Mouse (Mus musculus): Measurements from ENCODE around the gene Glra2. TPM values are rescaled to one million over a fixed set of nuclear protein-coding genes. Genes with fewer than 3 reads are reported as not detected.
"Not testable (repeated sequence)": the region's sequence is repeated elsewhere in the genome, so short reads cannot be mapped to it uniquely, and the experiment has no call there.

Glra2 gene
- polyA plus RNA-seq (2014; fragmentation: Nextera tagmentation; extraction: Ambion mirVana), result 0.07 TPM in 1 of 2 replicates, not detected in the other

- ATAC-seq (ENCODE audit: insufficient number of reproducible peaks, insufficient read depth, low FRiP score, low read depth), result no peak
- Histone ChIP-seq H3K4me3 (ENCODE audit: low read depth, low read length) (peak within 1 kb of the TSS; percentile 14; the same call in 1 of the 2 replicates), H3K4me2 (replicated peaks; ENCODE audit: low read depth, low read length) (peak within 1 kb of the TSS; percentile 35), H3K27me3 (ENCODE audit: control insufficient read depth, insufficient read depth, low read length) (no peaks in the 10 kb centered on the region), H3K27ac (ENCODE audit: low read length) (no peak within 1 kb of the TSS), H3K36me3 (ENCODE audit: control insufficient read depth, insufficient read depth, low read length) (no peaks in the 10 kb centered on the region), H3K9me3 (ENCODE audit: control insufficient read depth, low read depth, low read length) (no peaks in the 10 kb centered on the region), H3K4me1 (ENCODE audit: control insufficient read depth, insufficient read depth, low read length) (no peaks in the 10 kb centered on the region), H3K9ac (replicated peaks; ENCODE audit: low read depth, low read length) (no peak within 1 kb of the TSS)
- WGBS, result 20% methylated on average over 12 of the region's 12 CpGs
Observed at GRCm38 (mm10) chrX:165326939-165327698, at the start of gene Glra2. TSS of gene Glra2 (minus strand) at chrX:165327393.

- no peaks in the 10 kb centered on the region for H3K4me1 ChIP-seq (ENCODE audit: control insufficient read depth, insufficient read depth, low read length)
- H3K27ac ChIP-seq (ENCODE audit: low read length), result no peak overlapping the region
- no peaks in the 10 kb centered on the region for H3K36me3 ChIP-seq (ENCODE audit: control insufficient read depth, insufficient read depth, low read length)
- ATAC-seq (ENCODE audit: insufficient number of reproducible peaks, insufficient read depth, low FRiP score, low read depth), result no peak
- no peak overlapping the region for H3K9ac ChIP-seq (replicated peaks; ENCODE audit: low read depth, low read length)
- WGBS, result 46% methylated on average over 1 of the region's 1 CpGs
- no peak overlapping the region for H3K4me3 ChIP-seq (ENCODE audit: low read depth, low read length)
- H3K4me2 ChIP-seq (replicated peaks; ENCODE audit: low read depth, low read length), result no peak overlapping the region
- H3K9me3 ChIP-seq (ENCODE audit: control insufficient read depth, low read depth, low read length), result no peaks in the 10 kb centered on the region
- no peaks in the 10 kb centered on the region for H3K27me3 ChIP-seq (ENCODE audit: control insufficient read depth, insufficient read depth, low read length)
Observed at GRCm38 (mm10) chrX:165362798-165363197, 35.6 kb upstream of the Glra2 start.

GRCm38 (mm10) chrX:165344611-165345010 lies 17.4 kb upstream of the Glra2 start:
- Histone ChIP-seq H3K36me3 (ENCODE audit: control insufficient read depth, insufficient read depth, low read length) (no peaks in the 10 kb centered on the region), H3K9ac (replicated peaks; ENCODE audit: low read depth, low read length) (no peak overlapping the region), H3K27me3 (ENCODE audit: control insufficient read depth, insufficient read depth, low read length) (no peaks in the 10 kb centered on the region), H3K4me3 (ENCODE audit: low read depth, low read length) (no peak overlapping the region), H3K27ac (ENCODE audit: low read length) (no peak overlapping the region), H3K4me1 (ENCODE audit: control insufficient read depth, insufficient read depth, low read length) (no peaks in the 10 kb centered on the region), H3K4me2 (replicated peaks; ENCODE audit: low read depth, low read length) (no peak overlapping the region), H3K9me3 (ENCODE audit: control insufficient read depth, low read depth, low read length) (no peaks in the 10 kb centered on the region)
- ATAC-seq (ENCODE audit: insufficient number of reproducible peaks, insufficient read depth, low FRiP score, low read depth), result no peak
- WGBS, result 83% methylated on average over 5 of the region's 5 CpGs

- Histone ChIP-seq H3K4me3 (ENCODE audit: low read depth, low read length) (peak overlapping the region; percentile 14; the same call in 1 of the 2 replicates), H3K9ac (replicated peaks; ENCODE audit: low read depth, low read length) (no peak overlapping the region), H3K4me1 (ENCODE audit: control insufficient read depth, insufficient read depth, low read length) (no peaks in the 10 kb centered on the region), H3K9me3 (ENCODE audit: control insufficient read depth, low read depth, low read length) (no peaks in the 10 kb centered on the region), H3K4me2 (replicated peaks; ENCODE audit: low read depth, low read length) (peak overlapping the region; percentile 35), H3K27ac (ENCODE audit: low read length) (no peak overlapping the region), H3K36me3 (ENCODE audit: control insufficient read depth, insufficient read depth, low read length) (no peaks in the 10 kb centered on the region), H3K27me3 (ENCODE audit: control insufficient read depth, insufficient read depth, low read length) (no peaks in the 10 kb centered on the region)
- no peak for ATAC-seq (ENCODE audit: insufficient number of reproducible peaks, insufficient read depth, low FRiP score, low read depth)
- 17% methylated on average over 9 of the region's 9 CpGs for WGBS
Observed at GRCm38 (mm10) chrX:165327699-165328333, 623 bp upstream of the Glra2 start.

GRCm38 (mm10) chrX:165193550-165193949 lies 133.6 kb downstream of the Glra2 start:
- Histone ChIP-seq H3K4me2 (replicated peaks; ENCODE audit: low read depth, low read length) (no peak overlapping the region), H3K36me3 (ENCODE audit: control insufficient read depth, insufficient read depth, low read length) (no peaks in the 10 kb centered on the region), H3K4me3 (ENCODE audit: low read depth, low read length) (no peak overlapping the region), H3K9ac (replicated peaks; ENCODE audit: low read depth, low read length) (no peak overlapping the region), H3K4me1 (ENCODE audit: control insufficient read depth, insufficient read depth, low read length) (no peaks in the 10 kb centered on the region), H3K27ac (ENCODE audit: low read length) (no peak overlapping the region), H3K9me3 (ENCODE audit: control insufficient read depth, low read depth, low read length) (no peaks in the 10 kb centered on the region), H3K27me3 (ENCODE audit: control insufficient read depth, insufficient read depth, low read length) (no peaks in the 10 kb centered on the region)
- 69% methylated on average over 1 of the region's 1 CpGs for WGBS
- ATAC-seq (ENCODE audit: insufficient number of reproducible peaks, insufficient read depth, low FRiP score, low read depth), result no peak

- no peak overlapping the region for H3K9ac ChIP-seq (replicated peaks; ENCODE audit: low read depth, low read length)
- WGBS, result 45% methylated on average over 1 of the region's 1 CpGs
- H3K9me3 ChIP-seq (ENCODE audit: control insufficient read depth, low read depth, low read length), result no peaks in the 10 kb centered on the region
- no peaks in the 10 kb centered on the region for H3K4me1 ChIP-seq (ENCODE audit: control insufficient read depth, insufficient read depth, low read length)
- no peak overlapping the region for H3K27ac ChIP-seq (ENCODE audit: low read length)
- no peaks in the 10 kb centered on the region for H3K36me3 ChIP-seq (ENCODE audit: control insufficient read depth, insufficient read depth, low read length)
- H3K4me2 ChIP-seq (replicated peaks; ENCODE audit: low read depth, low read length), result no peak overlapping the region
- ATAC-seq (ENCODE audit: insufficient number of reproducible peaks, insufficient read depth, low FRiP score, low read depth), result peak; percentile 46; the same call in 1 of the 2 replicates
- no peaks in the 10 kb centered on the region for H3K27me3 ChIP-seq (ENCODE audit: control insufficient read depth, insufficient read depth, low read length)
- no peak overlapping the region for H3K4me3 ChIP-seq (ENCODE audit: low read depth, low read length)
Observed at GRCm38 (mm10) chrX:165191170-165191569, 136.0 kb downstream of the Glra2 start.

GRCm38 (mm10) chrX:165182948-165183347 lies 144.2 kb downstream of the Glra2 start:
- not testable (repeated sequence) for ATAC-seq (ENCODE audit: insufficient number of reproducible peaks, insufficient read depth, low FRiP score, low read depth)

GRCm38 (mm10) chrX:165156549-165156948 lies 170.6 kb downstream of the Glra2 start:
- Histone ChIP-seq H3K9ac (replicated peaks; ENCODE audit: low read depth, low read length) (no peak overlapping the region), H3K36me3 (ENCODE audit: control insufficient read depth, insufficient read depth, low read length) (no peaks in the 10 kb centered on the region), H3K27ac (ENCODE audit: low read length) (no peak overlapping the region), H3K27me3 (ENCODE audit: control insufficient read depth, insufficient read depth, low read length) (no peaks in the 10 kb centered on the region), H3K4me2 (replicated peaks; ENCODE audit: low read depth, low read length) (no peak overlapping the region), H3K9me3 (ENCODE audit: control insufficient read depth, low read depth, low read length) (no peaks in the 10 kb centered on the region), H3K4me3 (ENCODE audit: low read depth, low read length) (no peak overlapping the region), H3K4me1 (ENCODE audit: control insufficient read depth, insufficient read depth, low read length) (no peaks in the 10 kb centered on the region)
- ATAC-seq (ENCODE audit: insufficient number of reproducible peaks, insufficient read depth, low FRiP score, low read depth), result no peak
- 98% methylated on average over 1 of the region's 1 CpGs for WGBS

More at GRCm38 (mm10) chrX:165182948-165183347, 144.2 kb downstream of the Glra2 start:
- 83% methylated on average over 2 of the region's 2 CpGs for WGBS
- not testable (repeated sequence) for H3K27ac ChIP-seq (ENCODE audit: low read length); H3K9ac ChIP-seq (replicated peaks; ENCODE audit: low read depth, low read length); H3K27me3 ChIP-seq (ENCODE audit: control insufficient read depth, insufficient read depth, low read length); H3K4me1 ChIP-seq (ENCODE audit: control insufficient read depth, insufficient read depth, low read length); H3K4me3 ChIP-seq (ENCODE audit: low read depth, low read length); H3K36me3 ChIP-seq (ENCODE audit: control insufficient read depth, insufficient read depth, low read length); H3K9me3 ChIP-seq (ENCODE audit: control insufficient read depth, low read depth, low read length); H3K4me2 ChIP-seq (replicated peaks; ENCODE audit: low read depth, low read length)

Data from stomach, embryonic 14.5 days (tissue).